Mouse (Mus musculus) adrenal gland, postnatal 0 days (tissue): ENCODE measurements around the gene Reep6. TPM values are rescaled to one million over a fixed set of nuclear protein-coding genes. Genes with fewer than 3 reads are reported as not detected.

ENCODE experiments used
- microRNA-seq: library from miRNA; unstranded; fragments of <30 nt; microRNA quantifications from one replicate; pipeline ENCODE4, GENCODE M21; 2016; ENCODE audit warnings: borderline replicate concordance; ENCODE audit not compliant: insufficient number of aligned reads
- polyA plus RNA-seq: library from polyadenylated mRNA; unstranded; fragments of >200 nt; fragmentation: Nextera tagmentation; extraction: Ambion mirVana; gene quantifications from 2 replicates; pipeline ENCODE4 v1.2.1, GENCODE M21; 2015

Gene Reep6
- polyA plus RNA-seq = 5.7 and 5.9 TPM in 2 replicates

GRCm38 (mm10) chr10:80329273-80330081, at the start of gene Reep6, which contains the start of gene Pcsk4:
Reep6 (plus strand) TSS chr10:80329953.
Pcsk4 (minus strand) TSS chr10:80329498.

GRCm38 (mm10) chr10:80292251-80293146, 37.3 kb upstream of the Reep6 start, which contains the start of gene Rps15:
Rps15 (plus strand) TSS chr10:80292453.

GRCm38 (mm10) chr10:80295618-80296425, 33.9 kb upstream of the Reep6 start, which contains the start of gene Apc2:
Apc2 (plus strand) TSS chr10:80295977.

GRCm38 (mm10) chr10:80320340-80320760, 9.4 kb upstream of the Reep6 start, which contains the start of gene 2310011J03Rik:
2310011J03Rik (minus strand) TSS chr10:80320537.

GRCm38 (mm10) chr10:80348244-80348781, 18.6 kb downstream of the Reep6 start, which contains the start of gene Adamtsl5:
Adamtsl5 (minus strand) TSS chr10:80348412.

GRCm38 (mm10) chr10:80356001-80356682, 26.4 kb downstream of the Reep6 start, which contains the start of gene Plk5:
Plk5 (plus strand) TSS chr10:80356459.

Small RNA genes within 50 kb of the gene (microRNA-seq; reads per million reads assigned to microRNA genes)
- not detected for gene Gm22721

Other genes with a start within 250 kb of the Reep6 start
- gene Sbno2, start 224.4 kb upstream of the Reep6 start, polyA plus RNA-seq = 7.0 and 17.7 TPM in 2 replicates
- 10.7 and 13.5 TPM in 2 replicates for gene Stk11, start 214.2 kb upstream of the Reep6 start, polyA plus RNA-seq
- 381 and 502 TPM in 2 replicates for gene Atp5d, start 191.3 kb upstream of the Reep6 start, polyA plus RNA-seq
- 9.5 and 12.7 TPM in 2 replicates for gene Cbarp, start 189.1 kb upstream of the Reep6 start, polyA plus RNA-seq
- 9.1 and 14.6 TPM in 2 replicates for gene Midn, start 181.7 kb upstream of the Reep6 start, polyA plus RNA-seq
- 298 and 357 TPM in 2 replicates for gene Cirbp, start 164.0 kb upstream of the Reep6 start, polyA plus RNA-seq
- 23.0 and 26.5 TPM in 2 replicates for gene 1600002K03Rik, start 157.0 kb upstream of the Reep6 start, polyA plus RNA-seq
- 13.9 and 14.2 TPM in 2 replicates for gene Efna2, start 150.5 kb upstream of the Reep6 start, polyA plus RNA-seq
- gene Mum1, start 103.5 kb upstream of the Reep6 start, polyA plus RNA-seq = 26.2 TPM in 2 replicates
- gene Ndufs7, start 80.8 kb upstream of the Reep6 start, polyA plus RNA-seq = 325 and 379 TPM in 2 replicates
- gene Gamt, start 68.9 kb upstream of the Reep6 start, polyA plus RNA-seq = 79.8 and 194 TPM in 2 replicates
- 25.3 and 33.2 TPM in 2 replicates for gene Dazap1, start 68.5 kb upstream of the Reep6 start, polyA plus RNA-seq
- 722 and 992 TPM in 2 replicates for gene Rps15, start 37.5 kb upstream of the Reep6 start, polyA plus RNA-seq
- 5.2 and 14.1 TPM in 2 replicates for gene Apc2, start 34.0 kb upstream of the Reep6 start, polyA plus RNA-seq
- 57.7 and 64.6 TPM in 2 replicates for gene 2310011J03Rik, start 9.4 kb upstream of the Reep6 start, polyA plus RNA-seq
- 3.2 and 3.3 TPM in 2 replicates for gene Pcsk4, start 455 bp upstream of the Reep6 start, polyA plus RNA-seq
- 24.9 and 42.4 TPM in 2 replicates for gene Adamtsl5, start 18.5 kb downstream of the Reep6 start, polyA plus RNA-seq
- gene Plk5, start 26.5 kb downstream of the Reep6 start, polyA plus RNA-seq = 0.26 TPM in 1 of 2 replicates, not detected in the other
- gene Mex3d, start 57.7 kb downstream of the Reep6 start, polyA plus RNA-seq = 6.5 and 7.7 TPM in 2 replicates
- gene Mbd3, start 69.6 kb downstream of the Reep6 start, polyA plus RNA-seq = 90.1 and 97.9 TPM in 2 replicates
- gene Uqcr11, start 76.9 kb downstream of the Reep6 start, polyA plus RNA-seq = 1,129 and 1,245 TPM in 2 replicates
- 49.3 and 57.5 TPM in 2 replicates for gene Tcf3, start 103.7 kb downstream of the Reep6 start, polyA plus RNA-seq
- not detected in 2 replicates for gene Onecut3, start 164.9 kb downstream of the Reep6 start, polyA plus RNA-seq
- 0.61 and 0.94 TPM in 2 replicates for gene Atp8b3, start 209.2 kb downstream of the Reep6 start, polyA plus RNA-seq
- 11.2 and 20.1 TPM in 2 replicates for gene Rexo1, start 231.6 kb downstream of the Reep6 start, polyA plus RNA-seq
- 7.9 and 8.0 TPM in 2 replicates for gene Klf16, start 247.4 kb downstream of the Reep6 start, polyA plus RNA-seq